Mouse (Mus musculus): Measurements from ENCODE around the gene Frat2.

Gene Frat2

DNA sequence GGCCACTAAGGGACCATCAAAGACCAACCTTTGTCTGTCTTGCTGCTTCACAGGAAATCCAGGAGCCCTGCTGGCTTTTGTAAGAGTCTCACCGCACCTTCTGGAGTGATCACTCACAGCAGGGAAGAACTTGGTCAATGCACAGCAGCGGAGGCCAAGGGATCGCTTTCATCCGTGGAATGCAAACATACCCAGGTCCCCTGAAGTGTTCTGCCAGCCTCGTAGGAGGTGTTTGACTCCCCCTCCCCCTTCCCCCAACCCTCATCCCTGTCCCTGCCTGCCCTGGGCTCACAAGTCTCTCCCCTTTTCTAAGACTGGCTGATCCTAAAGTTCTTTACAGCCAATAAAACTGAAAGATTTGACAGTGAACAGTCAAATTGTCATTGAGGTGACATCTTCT, 26.5 kb downstream of the Frat2 start:
- in situ Hi-C loops (cut with MseI, MboI) = no loop called here

DNA sequence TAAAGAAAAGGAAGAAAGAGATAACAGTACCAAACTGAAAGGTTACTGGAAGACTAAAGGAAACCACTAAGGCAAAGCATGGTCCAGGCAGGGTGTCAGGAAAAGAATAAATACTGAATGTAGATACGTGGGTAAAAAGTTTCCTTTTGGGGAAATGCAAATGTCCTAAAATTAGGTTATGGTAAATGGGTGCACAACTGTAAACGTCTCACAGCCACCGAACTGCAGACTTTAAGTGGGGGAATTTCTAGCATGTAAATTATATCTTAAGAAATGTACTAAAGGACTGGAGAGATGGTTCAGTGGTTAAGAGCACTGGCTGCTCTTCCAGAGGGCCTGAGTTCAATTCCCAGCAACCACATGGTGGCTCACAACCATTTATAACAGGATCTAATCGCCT, 29.2 kb downstream of the Frat2 start:
- in situ Hi-C loops (cut with MseI, MboI) = no loop called here

GRCm38 (mm10) chr19:41817325-41817724, 30.6 kb downstream of the Frat2 start:
- in situ Hi-C loops (cut with MseI, MboI) = no loop called here

DNA sequence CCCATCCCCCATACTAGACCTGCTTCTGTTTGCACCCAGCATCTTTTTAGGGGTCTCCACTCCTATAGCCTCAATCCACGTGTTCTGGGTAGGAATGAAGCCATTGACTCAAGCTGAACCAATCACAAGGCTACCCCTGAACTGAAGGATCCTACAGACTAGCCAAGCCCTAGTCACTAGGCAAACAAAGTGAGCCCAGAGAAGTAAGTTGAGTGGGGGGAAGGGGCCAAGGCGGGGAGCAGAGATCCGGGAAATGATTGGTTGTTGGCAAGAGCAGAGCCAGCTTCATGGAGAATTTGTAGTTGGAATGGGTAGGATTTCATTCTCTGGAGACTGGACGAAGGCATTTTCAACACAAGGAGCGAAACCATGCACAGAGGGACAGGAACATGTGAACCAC, 31.0 kb downstream of the Frat2 start:
- in situ Hi-C loops (cut with MseI, MboI) = no loop called here

DNA sequence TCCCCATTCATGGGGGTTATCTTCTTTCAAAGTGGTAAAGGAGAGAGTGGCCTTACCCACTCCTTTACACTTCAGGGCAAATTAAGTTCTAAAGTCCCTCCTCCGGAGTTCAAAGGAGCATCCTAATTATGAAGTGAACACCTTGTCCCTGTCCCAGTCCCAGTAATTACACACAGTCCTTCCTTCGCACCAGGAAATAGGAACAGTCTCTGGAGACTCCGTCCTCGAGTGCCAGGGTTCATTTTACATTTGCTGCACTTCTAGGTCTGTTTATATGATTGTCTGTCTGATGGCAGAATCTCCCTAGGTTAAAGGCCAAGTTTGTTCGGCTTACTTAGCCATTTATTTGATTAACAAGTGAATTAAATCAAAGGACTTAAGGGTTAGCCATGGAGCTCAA, 31.5 kb downstream of the Frat2 start:
- in situ Hi-C loops (cut with MseI, MboI) = no loop called here

- in situ Hi-C loops (cut with MseI, MboI) = no loop called here
These were observed 34.6 kb downstream of the Frat2 start for GRCm38 (mm10) chr19:41813374-41813773.

DNA sequence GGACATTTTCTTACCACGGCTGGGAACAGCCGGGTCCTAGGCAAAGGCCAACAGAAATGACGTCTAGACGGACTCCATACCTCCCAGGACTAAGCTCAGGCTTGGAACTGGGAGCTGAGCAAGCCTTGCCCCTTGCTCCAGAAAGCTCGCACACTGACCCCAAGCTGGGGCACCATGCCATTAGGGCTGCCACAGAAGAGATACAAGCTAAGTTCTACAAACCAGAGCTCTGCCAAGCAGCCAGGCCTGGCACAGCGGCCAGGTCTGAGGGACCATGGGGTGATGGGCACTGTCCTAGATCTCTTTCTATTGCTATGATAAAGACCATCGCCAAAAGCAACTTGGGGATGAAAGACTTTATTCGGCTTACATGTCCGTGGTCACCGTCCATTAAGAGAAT, 35.4 kb downstream of the Frat2 start:
- in situ Hi-C loops (cut with MseI, MboI) = no loop called here

GRCm38 (mm10) chr19:41810074-41810473, 37.9 kb downstream of the Frat2 start:
- in situ Hi-C loops (cut with MseI, MboI) = no loop called here

- in situ Hi-C loops (cut with MseI, MboI) = no loop called here
These were observed 39.8 kb downstream of the Frat2 start for GRCm38 (mm10) chr19:41808104-41808634.

DNA sequence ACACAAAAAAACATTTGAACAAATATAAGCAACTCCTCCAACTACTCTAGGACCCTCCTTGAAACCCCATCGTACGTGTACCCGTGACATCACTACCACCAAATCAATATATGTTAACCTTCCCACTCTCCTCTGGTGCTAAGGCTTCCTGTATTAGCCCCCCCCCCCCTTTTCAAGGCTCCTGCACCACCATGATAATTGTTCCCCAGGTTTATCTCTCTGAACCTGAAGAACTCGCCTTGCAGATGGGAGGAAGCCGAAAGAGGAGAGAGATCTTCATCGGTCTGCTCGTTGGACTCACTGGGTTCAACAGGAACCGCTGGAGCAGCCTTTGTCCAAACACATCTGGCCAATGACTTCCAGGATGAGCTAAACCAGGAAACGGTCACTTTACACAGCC, 40.4 kb downstream of the Frat2 start:
- in situ Hi-C loops (cut with MseI, MboI) = no loop called here

DNA sequence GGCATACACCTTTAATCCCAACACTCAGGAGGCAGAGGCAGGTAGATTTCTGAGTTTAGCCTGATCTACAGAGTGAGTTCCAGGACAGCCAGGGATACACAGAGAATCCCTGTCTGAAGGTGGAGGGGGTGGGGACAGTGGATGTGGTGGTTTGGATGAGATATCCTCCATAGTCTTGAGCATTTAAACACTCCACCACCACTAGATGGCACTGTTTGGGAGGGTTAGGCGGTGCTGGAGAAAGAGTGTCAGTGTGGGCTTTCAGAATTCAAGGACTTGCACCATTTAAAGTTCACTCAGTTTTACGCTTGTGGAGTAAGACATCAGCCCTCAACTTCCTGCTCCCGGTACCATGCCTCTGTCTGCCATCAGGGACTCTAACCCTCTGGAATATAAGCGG, 42.1 kb downstream of the Frat2 start:
- in situ Hi-C loops (cut with MseI, MboI) = no loop called here

DNA sequence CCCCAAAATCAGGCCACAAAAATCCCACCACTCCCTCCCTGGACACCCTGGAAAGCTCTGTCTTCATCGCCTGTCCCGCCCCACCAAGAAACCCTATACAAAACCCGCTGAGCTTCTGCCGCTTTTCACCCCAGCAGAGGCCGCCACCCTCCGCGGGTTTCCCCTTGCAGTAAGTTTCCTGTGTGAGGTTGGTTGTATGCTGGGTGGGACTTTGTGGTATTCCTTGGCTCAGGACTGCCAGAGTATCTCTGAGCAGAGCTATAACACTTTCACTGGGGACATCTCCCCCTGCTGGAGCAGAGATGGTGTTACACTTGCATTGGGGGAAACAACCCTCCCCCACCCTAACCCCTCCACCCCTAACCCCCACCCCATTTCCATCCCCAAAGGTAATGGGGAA, 44.6 kb downstream of the Frat2 start:
- in situ Hi-C loops (cut with MseI, MboI) = no loop called here

- in situ Hi-C loops (cut with MseI, MboI) = no loop called here
These were observed 46.1 kb downstream of the Frat2 start, which contains the start of gene Arhgap19 for GRCm38 (mm10) chr19:41801742-41802369. Gene Arhgap19 (minus strand): TSS chr19:41802047.

DNA sequence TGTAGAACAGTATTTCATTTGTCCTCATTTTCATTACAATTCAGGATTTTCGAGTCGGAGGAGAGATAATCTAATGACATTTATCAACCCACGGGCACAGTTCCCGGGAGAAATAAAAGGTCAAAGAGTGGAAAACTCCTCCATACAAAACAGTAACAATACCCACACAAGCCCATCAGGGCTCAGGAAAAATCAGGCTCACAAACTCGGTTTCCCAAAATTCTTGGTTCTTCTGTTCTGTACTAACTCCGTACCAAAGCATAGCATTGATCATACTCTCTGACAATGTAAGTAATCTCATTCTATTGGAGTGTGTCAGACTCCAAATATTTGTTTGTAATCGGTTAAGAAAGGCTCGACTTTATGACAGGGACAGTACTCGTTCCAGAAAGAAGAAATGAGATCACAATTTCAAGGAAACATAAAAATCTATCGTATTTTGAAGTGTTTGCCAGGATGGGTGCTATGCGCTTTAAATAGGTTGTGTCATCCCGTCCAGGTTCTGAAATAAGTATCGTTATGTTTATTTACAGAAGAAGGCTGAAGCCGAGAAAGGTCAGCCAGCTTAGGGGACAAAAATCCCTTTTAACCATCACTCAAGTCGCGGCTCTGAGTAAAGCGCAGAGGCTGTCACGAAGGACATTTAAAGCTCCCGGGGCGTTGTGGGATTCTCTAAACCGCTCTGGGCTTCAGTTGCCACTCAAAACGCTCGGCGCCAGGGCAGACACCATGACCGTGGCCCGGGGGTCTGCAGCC, 46.8 kb downstream of the Frat2 start:
- in situ Hi-C loops (cut with MseI, MboI) = no loop called here

GRCm38 (mm10) chr19:41800451-41800850, 47.5 kb downstream of the Frat2 start:
- in situ Hi-C loops (cut with MseI, MboI) = no loop called here

DNA sequence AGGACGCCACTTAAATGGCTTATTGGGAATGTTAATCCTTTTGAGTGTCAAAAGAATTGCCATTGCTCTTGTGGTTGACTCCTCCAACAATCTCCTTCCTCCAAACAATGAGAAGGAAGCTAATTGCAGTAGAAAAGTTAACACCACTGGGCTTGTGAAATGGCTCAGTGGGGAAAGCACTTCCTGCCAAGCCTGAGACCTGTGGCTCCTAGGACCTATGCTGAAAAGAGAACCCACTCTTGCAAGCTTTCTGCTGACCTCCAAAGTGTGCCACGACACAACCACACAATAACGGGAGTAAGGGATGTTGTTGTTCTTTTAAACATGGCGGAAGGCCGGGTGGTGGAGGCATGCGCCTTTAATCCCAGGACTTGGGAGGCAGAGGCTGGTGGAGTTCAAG, 50.4 kb downstream of the Frat2 start:
- in situ Hi-C loops (cut with MseI, MboI) = no loop called here

- in situ Hi-C loops (cut with MseI, MboI) = no loop called here
These were observed 51.1 kb downstream of the Frat2 start for GRCm38 (mm10) chr19:41796789-41797327.

DNA sequence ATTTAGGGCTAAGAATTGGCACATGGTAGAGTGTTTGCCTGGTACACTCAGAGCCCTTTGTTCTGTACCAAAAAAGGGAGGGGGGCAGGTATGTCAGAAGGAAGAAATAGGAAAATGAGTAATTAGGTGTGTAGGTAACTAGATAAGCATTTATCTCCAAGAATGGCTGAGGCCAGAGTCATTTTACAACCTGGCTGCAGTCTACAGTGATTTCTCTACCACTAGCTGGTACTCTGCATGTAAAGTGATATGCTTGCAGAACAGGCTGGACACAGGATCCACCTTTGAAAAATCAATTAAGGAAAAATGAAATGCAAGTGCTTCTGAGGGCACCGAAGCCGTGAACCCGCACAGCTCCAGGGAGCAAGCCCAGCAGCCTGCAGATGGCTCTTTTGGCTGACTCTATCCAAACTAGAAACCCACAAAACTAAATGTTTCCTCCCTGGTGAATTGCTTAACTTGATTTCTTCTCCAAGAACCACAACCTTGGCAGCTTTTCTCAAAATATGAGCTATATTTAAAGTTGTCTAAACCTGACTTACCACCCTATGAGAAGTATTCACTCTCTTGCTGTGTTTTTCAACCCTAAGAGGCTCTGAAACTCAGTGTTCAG, 51.7 kb downstream of the Frat2 start:
- in situ Hi-C loops (cut with MseI, MboI) = no loop called here

Measured in mouse trophoblast stem cell (cell line).